Mouse (Mus musculus) kidney, postnatal 10 days (tissue): ENCODE measurements around the gene Setmar.

Experiments
- DNase-seq: peaks from one replicate; pipeline ENCODE4 v3.0.0; 2021; ENCODE audit warnings: mixed read lengths

Setmar gene

GRCm38 (mm10) chr6:108117881-108118280 lies 53.0 kb downstream of the Setmar start:
- DNase-seq = no peak

- DNase-seq = no peak
Measured at GRCm38 (mm10) chr6:108125474-108125873, 60.6 kb downstream of the Setmar start.

- DNase-seq = no peak
Measured at GRCm38 (mm10) chr6:108126631-108127030, 61.8 kb downstream of the Setmar start.
